Mouse (Mus musculus): ENCODE measurements around the gene Ifnk. TPM values are rescaled to one million over a fixed set of nuclear protein-coding genes. Genes with fewer than 3 reads are reported as not detected.
A peak's percentile ranks its signal among the peaks of the same experiment; 100 is the strongest.

The Ifnk gene
- polyA plus RNA-seq, 1 experiment from 2014 or later = not detected

DNA sequence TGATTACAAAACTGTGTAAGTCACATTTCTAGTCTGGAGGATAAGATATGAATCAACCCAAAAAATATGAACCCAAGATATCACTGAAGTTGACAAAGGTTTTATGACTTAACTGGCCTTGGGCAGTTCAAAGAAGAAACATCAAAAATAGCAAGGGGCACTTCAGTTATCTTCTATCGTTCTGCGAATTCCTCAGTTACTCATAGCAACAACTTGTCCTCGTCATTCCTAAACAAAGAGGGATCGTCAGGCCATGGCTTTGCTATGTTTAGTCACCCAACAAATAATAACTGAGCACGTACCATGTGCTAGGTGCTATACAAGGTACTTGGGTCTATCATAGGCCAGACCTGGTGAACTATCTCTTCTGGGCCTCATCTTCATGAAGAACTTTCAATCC lies 5.3 kb upstream of the Ifnk start:
- Histone ChIP-seq H3K27me3 (ENCODE audit: control insufficient read depth, insufficient read depth, low read length) (no peaks in the 10 kb centered on the region), H3K27ac (ENCODE audit: low read depth, low read length) (no peak overlapping the region), H3K9me3 (replicated peaks; ENCODE audit: control insufficient read depth, low read length) (no peaks in the 10 kb centered on the region), H3K4me1 (ENCODE audit: control insufficient read depth, insufficient read depth, low read length) (no peaks in the 10 kb centered on the region), H3K36me3 (ENCODE audit: control insufficient read depth, insufficient read depth, low read length) (no peaks in the 10 kb centered on the region), H3K9ac (ENCODE audit: low read depth, low read length) (no peak overlapping the region), H3K4me2 (no peak overlapping the region), H3K4me3 (ENCODE audit: low read depth, low read length) (no peak overlapping the region)
- ATAC-seq (replicated peaks; ENCODE audit: insufficient number of reproducible peaks, low FRiP score, low TSS enrichment) = no peak
- WGBS (ENCODE audit: insufficient replicate concordance) = 67% methylated on average over 5 of the region's 5 CpGs

DNA sequence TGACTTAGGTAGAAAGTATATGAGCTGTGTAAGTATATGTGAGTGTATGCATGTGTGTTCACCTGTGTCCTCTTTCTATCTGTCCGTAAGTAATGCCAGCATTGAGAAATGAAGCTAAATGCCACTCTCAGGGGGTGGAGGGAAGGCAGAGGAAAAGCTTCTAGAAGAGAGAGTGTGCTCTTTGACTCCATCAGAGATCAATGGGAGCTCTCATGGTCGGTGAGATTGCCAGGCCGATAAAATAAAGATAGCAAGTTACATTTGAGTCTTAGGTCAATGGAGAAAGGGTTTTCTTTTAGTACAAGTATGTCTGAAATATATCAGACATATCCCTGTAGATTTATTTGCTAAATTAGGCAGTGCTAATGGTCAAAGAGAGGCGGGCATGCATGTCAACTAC lies 3.5 kb upstream of the Ifnk start:
- Histone ChIP-seq H3K36me3 (ENCODE audit: control insufficient read depth, insufficient read depth, low read length) (no peaks in the 10 kb centered on the region), H3K27ac (ENCODE audit: low read depth, low read length) (no peak overlapping the region), H3K4me3 (ENCODE audit: low read depth, low read length) (no peak overlapping the region), H3K9me3 (replicated peaks; ENCODE audit: control insufficient read depth, low read length) (no peaks in the 10 kb centered on the region), H3K9ac (ENCODE audit: low read depth, low read length) (no peak overlapping the region), H3K4me2 (no peak overlapping the region), H3K4me1 (ENCODE audit: control insufficient read depth, insufficient read depth, low read length) (no peaks in the 10 kb centered on the region), H3K27me3 (ENCODE audit: control insufficient read depth, insufficient read depth, low read length) (no peaks in the 10 kb centered on the region)
- 77% methylated on average over 4 of the region's 4 CpGs for WGBS (ENCODE audit: insufficient replicate concordance)
- no peak for ATAC-seq (replicated peaks; ENCODE audit: insufficient number of reproducible peaks, low FRiP score, low TSS enrichment)

DNA sequence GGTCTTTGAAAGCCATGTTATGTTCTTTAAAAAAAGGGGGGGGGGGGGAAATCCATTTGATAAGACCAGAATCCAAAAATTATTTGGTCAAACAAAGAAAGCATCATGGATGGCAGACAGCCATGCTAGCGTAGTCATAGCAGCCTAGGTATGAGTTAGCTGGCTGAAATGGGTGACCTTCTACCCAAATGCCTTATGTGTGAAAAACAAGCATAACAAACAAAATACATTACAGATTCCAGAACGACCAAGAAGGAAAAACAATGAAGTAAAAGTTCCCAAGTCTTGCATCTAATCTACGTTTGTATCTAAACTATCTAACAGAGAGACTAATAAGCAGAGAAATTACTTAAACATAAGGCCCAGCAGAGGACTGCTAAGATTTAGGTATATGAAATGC lies 1.1 kb upstream of the Ifnk start:
- H3K4me2 ChIP-seq = no peak overlapping the region
- H3K4me3 ChIP-seq (ENCODE audit: low read depth, low read length) = no peak overlapping the region
- ATAC-seq (replicated peaks; ENCODE audit: insufficient number of reproducible peaks, low FRiP score, low TSS enrichment) = no peak
- no peaks in the 10 kb centered on the region for H3K27me3 ChIP-seq (ENCODE audit: control insufficient read depth, insufficient read depth, low read length)
- 76% methylated on average over 3 of the region's 3 CpGs for WGBS (ENCODE audit: insufficient replicate concordance)
- no peaks in the 10 kb centered on the region for H3K36me3 ChIP-seq (ENCODE audit: control insufficient read depth, insufficient read depth, low read length)
- no peaks in the 10 kb centered on the region for H3K9me3 ChIP-seq (replicated peaks; ENCODE audit: control insufficient read depth, low read length)
- H3K27ac ChIP-seq (ENCODE audit: low read depth, low read length) = no peak overlapping the region
- no peaks in the 10 kb centered on the region for H3K4me1 ChIP-seq (ENCODE audit: control insufficient read depth, insufficient read depth, low read length)
- H3K9ac ChIP-seq (ENCODE audit: low read depth, low read length) = no peak overlapping the region

DNA sequence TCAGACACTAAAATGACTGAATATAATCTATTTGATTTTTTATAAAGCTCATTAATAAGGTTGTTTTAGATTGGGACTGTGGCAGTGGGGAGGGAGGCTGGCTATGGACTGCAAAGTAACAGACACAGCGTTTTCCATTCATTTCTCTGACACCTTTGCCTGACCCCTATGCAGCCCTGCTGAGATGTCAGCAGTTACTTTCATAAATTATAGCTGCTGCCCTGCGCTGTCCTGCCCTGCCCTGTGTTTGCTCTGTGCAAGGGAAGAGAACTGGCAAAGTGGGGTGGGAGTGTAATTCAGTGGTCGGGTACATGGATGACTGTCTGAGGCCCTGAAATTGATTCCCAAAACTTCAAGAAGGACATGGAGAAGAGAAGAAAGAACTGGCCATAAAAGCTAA lies 2.2 kb downstream of the Ifnk start:
- Histone ChIP-seq H3K36me3 (ENCODE audit: control insufficient read depth, insufficient read depth, low read length) (no peaks in the 10 kb centered on the region), H3K9ac (ENCODE audit: low read depth, low read length) (no peak overlapping the region), H3K27me3 (ENCODE audit: control insufficient read depth, insufficient read depth, low read length) (no peaks in the 10 kb centered on the region; the same call in 1 of the 2 replicates), H3K4me3 (ENCODE audit: low read depth, low read length) (no peak overlapping the region), H3K9me3 (replicated peaks; ENCODE audit: control insufficient read depth, low read length) (no peaks in the 10 kb centered on the region), H3K4me2 (no peak overlapping the region), H3K27ac (ENCODE audit: low read depth, low read length) (no peak overlapping the region), H3K4me1 (ENCODE audit: control insufficient read depth, insufficient read depth, low read length) (no peaks in the 10 kb centered on the region)
- no peak for ATAC-seq (replicated peaks; ENCODE audit: insufficient number of reproducible peaks, low FRiP score, low TSS enrichment)
- 53% methylated on average over 3 of the region's 3 CpGs for WGBS (ENCODE audit: insufficient replicate concordance)

DNA sequence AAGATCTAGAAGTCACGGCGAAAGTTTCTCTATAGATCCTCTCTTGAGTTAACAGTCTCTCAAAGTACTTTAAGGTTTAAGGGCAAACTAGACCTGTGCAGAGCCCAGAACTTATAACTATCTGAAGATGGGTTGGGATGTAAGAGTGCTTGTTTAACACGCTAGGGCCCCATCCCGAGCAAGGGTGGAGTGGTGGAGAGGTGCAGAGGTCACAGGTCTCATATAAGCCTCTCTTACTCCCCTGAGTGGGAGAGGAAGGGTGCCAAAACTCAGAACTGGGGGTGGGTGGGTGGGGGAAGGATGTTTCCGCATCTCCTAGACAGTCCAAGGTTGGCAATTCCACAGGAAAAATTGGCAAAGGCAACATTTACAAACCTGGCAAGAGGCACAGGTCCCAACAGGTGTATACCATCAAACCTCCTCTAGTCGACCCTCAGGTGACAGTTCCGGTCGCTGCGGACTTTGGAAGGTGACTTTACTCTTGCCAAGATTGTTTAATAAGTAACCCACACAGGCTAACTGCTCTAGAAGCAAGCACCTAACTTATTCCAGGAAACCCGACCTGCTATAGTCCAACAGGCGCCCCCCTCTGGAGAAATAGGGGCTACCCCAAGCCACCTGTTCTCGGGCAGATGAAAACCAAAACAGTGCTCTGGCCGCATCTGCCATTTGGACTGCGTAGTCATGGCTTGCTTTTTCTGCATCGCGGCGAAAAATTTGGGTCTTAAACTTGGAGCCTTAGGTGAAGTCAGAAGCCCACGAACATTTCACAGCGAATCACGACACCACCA lies 3.5 kb downstream of the Ifnk start:
- peak overlapping the region; percentile 94 for H3K4me2 ChIP-seq
- peak overlapping the region; percentile 63 for H3K4me3 ChIP-seq (ENCODE audit: low read depth, low read length)
- H3K9me3 ChIP-seq (replicated peaks; ENCODE audit: control insufficient read depth, low read length) = no peaks in the 10 kb centered on the region
- 25% methylated on average over 20 of the region's 20 CpGs for WGBS (ENCODE audit: insufficient replicate concordance)
- H3K27me3 ChIP-seq (ENCODE audit: control insufficient read depth, insufficient read depth, low read length) = no peaks in the 10 kb centered on the region; the same call in 1 of the 2 replicates
- H3K4me1 ChIP-seq (ENCODE audit: control insufficient read depth, insufficient read depth, low read length) = no peaks in the 10 kb centered on the region
- no peak overlapping the region; the same call in 1 of the 2 replicates for H3K9ac ChIP-seq (ENCODE audit: low read depth, low read length)
- H3K36me3 ChIP-seq (ENCODE audit: control insufficient read depth, insufficient read depth, low read length) = no peaks in the 10 kb centered on the region
- ATAC-seq (replicated peaks; ENCODE audit: insufficient number of reproducible peaks, low FRiP score, low TSS enrichment) = no peak
- H3K27ac ChIP-seq (ENCODE audit: low read depth, low read length) = no peak overlapping the region

DNA sequence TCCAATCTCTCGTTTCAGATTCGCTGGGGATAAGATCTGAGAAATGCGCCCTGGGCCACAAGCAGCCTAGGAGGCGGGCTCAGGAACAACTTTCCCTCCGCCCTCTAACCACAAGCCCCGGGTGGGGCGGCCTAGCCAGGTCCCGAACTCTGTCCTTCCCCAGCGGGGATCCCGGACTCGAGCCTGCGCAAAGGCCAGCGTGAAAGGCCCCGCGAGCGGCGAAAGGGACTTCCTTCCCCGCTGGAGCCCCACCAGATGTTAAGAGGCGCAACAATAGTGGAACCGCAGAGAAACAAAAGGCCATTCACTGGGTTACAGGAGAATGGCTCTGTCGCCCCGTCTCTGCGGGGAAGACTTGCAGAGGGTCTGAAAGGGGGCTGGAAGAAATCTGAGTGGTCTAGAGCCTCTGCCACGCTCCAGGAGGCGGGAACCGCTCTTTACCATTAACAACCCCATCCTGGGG lies 4.3 kb downstream of the Ifnk start:
- WGBS (ENCODE audit: insufficient replicate concordance) = 0% methylated on average over 26 of the region's 26 CpGs
- Histone ChIP-seq H3K9ac (ENCODE audit: low read depth, low read length) (peak overlapping the region; percentile 76), H3K9me3 (replicated peaks; ENCODE audit: control insufficient read depth, low read length) (no peaks in the 10 kb centered on the region), H3K4me1 (ENCODE audit: control insufficient read depth, insufficient read depth, low read length) (no peaks in the 10 kb centered on the region), H3K27me3 (ENCODE audit: control insufficient read depth, insufficient read depth, low read length) (no peaks in the 10 kb centered on the region; the same call in 1 of the 2 replicates), H3K4me3 (ENCODE audit: low read depth, low read length) (peak overlapping the region; percentile 63), H3K36me3 (ENCODE audit: control insufficient read depth, insufficient read depth, low read length) (no peaks in the 10 kb centered on the region), H3K4me2 (peak overlapping the region; percentile 94), H3K27ac (ENCODE audit: low read depth, low read length) (no peak overlapping the region; the same call in 1 of the 2 replicates)
- 0 out of 2 replicates have a peak, but pooled peaks have one; percentile 53 for ATAC-seq (replicated peaks; ENCODE audit: insufficient number of reproducible peaks, low FRiP score, low TSS enrichment)

DNA sequence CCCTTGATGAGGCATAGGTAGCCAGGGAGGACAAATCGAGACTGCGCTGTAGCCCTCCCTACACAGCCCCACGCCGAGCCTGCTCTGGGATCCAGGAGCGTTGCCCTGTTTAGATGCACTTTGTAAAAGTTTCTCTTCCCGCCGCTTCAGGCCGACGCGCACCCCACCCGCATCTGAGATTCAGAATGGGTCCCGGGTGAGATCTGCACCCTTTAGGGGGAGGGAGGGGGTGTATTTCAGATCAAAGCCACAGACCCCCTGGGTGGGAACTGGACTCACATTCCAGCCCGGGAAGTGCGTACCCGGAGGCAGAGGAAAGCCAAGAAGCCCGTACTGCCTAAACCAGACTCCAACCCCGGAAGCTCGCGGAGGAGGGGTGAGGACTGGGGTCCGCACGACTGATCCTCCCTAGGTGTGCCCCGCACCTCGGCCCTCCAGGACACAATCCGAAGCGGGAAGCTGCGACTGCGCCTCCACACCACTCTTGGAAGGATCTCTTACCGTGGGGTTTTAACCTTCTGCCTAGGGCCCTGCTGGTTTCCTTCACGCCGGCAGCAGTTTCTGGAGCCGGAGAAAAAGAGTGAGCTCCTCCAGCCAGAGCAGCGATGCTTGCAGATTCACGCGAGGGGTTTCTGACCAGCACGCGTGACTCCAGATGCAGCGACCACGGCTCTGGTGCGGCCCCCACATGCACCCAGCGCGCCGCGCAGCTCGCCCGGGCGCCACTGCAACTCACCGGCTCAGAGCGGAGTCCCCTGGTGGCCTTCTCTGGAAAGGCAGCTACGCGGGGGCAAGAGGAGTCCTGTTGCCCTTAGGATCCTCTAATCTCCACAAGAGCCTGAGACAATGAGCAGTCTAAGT lies 5.1 kb downstream of the Ifnk start, which contains the start of gene Mob3b:
Mob3b (minus strand) TSS at position 734 of the 861 bp plus-strand sequence.
- Histone ChIP-seq H3K4me1 (ENCODE audit: control insufficient read depth, insufficient read depth, low read length) (no peaks in the 10 kb centered on the region), H3K27me3 (ENCODE audit: control insufficient read depth, insufficient read depth, low read length) (no peaks in the 10 kb centered on the region; the same call in 1 of the 2 replicates), H3K4me2 (peak within 1 kb of the TSS; percentile 94), H3K4me3 (ENCODE audit: low read depth, low read length) (peak within 1 kb of the TSS; percentile 63), H3K27ac (ENCODE audit: low read depth, low read length) (no peak within 1 kb of the TSS), H3K36me3 (ENCODE audit: control insufficient read depth, insufficient read depth, low read length) (no peaks in the 10 kb centered on the region), H3K9me3 (replicated peaks; ENCODE audit: control insufficient read depth, low read length) (no peaks in the 10 kb centered on the region), H3K9ac (ENCODE audit: low read depth, low read length) (peak within 1 kb of the TSS; percentile 76)
- whole genome bisulfite sequencing (ENCODE audit: insufficient replicate concordance) = under 1% methylated on average over 50 of the region's 50 CpGs
- ATAC-seq (replicated peaks; ENCODE audit: insufficient number of reproducible peaks, low FRiP score, low TSS enrichment) = peak; percentile 67

DNA sequence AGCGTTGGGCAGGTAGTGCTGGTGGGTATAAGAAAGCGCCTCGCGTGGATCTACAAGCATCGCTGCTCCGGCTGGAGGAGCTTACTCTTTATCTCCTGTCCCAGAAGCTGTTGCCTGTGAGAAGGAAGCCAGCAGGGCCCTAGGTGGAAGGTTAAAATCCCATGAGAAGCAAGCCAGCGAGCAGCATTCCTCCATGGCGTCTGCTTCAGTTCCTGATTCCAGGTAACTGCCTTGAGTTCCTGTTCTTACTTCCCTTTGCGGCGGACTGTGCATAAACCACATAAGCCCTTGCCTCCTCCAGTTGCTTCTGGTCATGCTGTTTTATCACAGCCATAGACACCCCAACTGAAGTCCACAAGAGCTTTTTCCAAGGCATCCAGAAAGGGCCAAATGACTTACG lies 6.0 kb downstream of the Ifnk start:
- WGBS (ENCODE audit: insufficient replicate concordance) = 49% methylated on average over 11 of the region's 11 CpGs
- no peaks in the 10 kb centered on the region for H3K9me3 ChIP-seq (replicated peaks; ENCODE audit: control insufficient read depth, low read length)
- H3K27me3 ChIP-seq (ENCODE audit: control insufficient read depth, insufficient read depth, low read length) = no peaks in the 10 kb centered on the region; the same call in 1 of the 2 replicates
- H3K9ac ChIP-seq (ENCODE audit: low read depth, low read length) = no peak overlapping the region
- H3K36me3 ChIP-seq (ENCODE audit: control insufficient read depth, insufficient read depth, low read length) = no peaks in the 10 kb centered on the region
- H3K4me3 ChIP-seq (ENCODE audit: low read depth, low read length) = no peak overlapping the region
- no peak for ATAC-seq (replicated peaks; ENCODE audit: insufficient number of reproducible peaks, low FRiP score, low TSS enrichment)
- H3K27ac ChIP-seq (ENCODE audit: low read depth, low read length) = no peak overlapping the region
- no peaks in the 10 kb centered on the region for H3K4me1 ChIP-seq (ENCODE audit: control insufficient read depth, insufficient read depth, low read length)
- no peak overlapping the region for H3K4me2 ChIP-seq
